Mouse (Mus musculus) naive thymus-derived CD4-positive, alpha-beta T cell, adult 2 months (primary cell): Measurements from ENCODE around the gene Zfand5.
A peak's percentile ranks its signal among the peaks of the same experiment; 100 is the strongest.
"Not testable (repeated sequence)": the region's sequence is repeated elsewhere in the genome, so short reads cannot be mapped to it uniquely, and the experiment has no call there.

Source experiments
- DNase-seq: peaks from one replicate; pipeline ENCODE4 v3.0.0-alpha.2; 2011; ENCODE audit warnings: low read depth

Zfand5 gene

DNA sequence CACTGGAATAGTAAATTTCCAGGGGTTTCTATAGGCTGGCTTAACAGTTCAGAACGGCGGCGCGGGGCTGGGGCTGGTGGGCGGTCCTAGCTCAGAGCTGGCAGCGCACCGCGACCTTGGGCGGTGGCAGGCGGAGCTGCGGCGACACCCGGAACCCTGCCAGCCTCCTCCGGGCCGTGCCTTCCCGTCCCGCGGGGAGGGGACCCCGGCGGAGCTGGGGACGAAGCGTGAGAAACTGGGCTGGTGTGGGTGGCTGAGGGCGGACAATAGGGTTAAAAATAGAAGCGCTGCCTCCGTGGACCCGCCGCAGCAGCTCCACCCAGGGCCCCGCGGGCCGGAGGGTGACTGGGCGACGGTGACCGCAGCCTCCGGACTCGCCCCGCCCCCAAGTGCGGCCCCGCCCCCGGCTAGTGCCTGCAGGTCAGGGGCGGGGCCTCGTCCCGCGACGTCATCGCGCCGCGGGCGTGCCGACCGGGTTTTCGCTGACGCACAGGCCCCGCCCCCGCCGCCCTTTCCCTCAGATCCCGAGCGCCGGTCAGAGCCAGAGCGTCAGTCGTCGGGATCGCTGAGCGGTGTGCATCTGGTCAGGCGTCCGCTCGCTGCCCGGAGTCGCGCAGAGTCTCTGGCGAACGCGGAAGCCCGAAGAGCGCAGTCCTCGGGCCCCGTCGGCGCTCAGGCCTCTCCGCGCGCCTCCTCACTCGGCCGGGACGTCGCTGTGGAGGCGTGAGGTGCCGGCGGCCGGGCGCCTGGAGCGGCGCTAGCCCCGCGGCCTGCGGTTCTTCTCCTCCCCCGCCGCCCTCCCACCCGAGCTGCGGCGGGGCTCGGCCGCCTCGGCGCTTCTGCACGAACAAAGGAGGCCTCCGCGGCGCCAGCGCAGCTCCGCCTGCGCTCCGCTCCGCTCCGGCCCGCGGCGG lies at the start of gene Zfand5:
Gene Zfand5 (plus strand): TSS at position 538 of the 914 bp plus-strand sequence.
- peak; percentile 95 for DNase-seq

DNA sequence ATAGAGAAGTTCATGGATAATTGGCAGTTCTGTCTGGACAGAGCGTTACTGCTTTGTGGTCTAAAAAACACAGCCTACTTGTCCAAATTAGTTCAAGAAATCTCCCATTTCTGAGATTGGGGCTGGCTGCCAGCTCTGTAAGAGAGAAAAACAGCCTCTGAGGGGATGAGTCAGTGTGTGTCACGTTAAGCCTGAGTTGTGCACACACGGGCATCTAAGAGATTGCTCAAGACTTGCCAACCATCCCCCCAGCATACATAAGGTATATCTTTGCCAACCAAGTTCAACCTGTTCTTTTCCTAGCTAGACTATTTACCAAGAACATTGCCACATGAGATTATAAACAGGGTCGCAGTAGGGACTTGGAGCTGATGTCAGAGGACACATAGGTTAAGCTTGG lies 44.9 kb upstream of the Zfand5 start:
- no peak for DNase-seq

DNA sequence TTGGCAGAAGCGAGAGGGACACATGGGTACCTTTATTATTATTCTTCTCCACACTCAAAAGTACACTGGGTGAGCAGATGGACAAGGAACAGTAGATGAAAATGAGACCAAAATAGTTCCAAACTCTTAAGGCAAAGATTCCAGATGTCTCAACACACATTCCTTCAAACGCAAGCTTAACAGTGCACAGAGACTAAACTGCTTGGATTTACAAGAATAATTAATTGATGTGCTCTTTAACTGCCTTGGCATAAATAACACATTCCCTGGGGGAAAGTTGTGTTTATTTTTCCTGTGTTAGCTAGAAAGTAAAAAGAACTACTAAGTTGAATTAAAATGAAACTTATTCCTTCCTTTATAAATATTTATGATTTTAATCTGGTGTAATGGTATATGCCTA lies 44.3 kb upstream of the Zfand5 start:
- DNase-seq, result no peak

DNA sequence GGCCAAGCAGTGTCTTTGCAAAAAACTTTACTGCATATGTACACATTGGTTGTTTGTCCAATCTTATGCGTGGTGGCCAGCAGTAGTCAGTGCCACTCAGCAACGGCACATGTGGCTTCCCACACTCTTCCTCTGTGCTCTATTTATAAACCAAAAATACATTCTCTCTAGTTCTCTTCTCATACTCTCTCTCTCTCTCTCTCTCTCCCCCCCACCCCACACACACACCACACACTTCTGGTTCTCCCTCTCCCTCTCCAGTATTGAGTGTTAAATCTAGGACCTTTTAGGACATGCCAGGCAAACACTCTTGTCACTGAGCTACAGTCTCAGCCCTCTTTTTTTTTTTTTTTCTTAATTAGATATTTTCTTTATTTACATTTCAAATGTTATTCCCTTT lies 23.3 kb upstream of the Zfand5 start:
- DNase-seq, result not testable (repeated sequence)

DNA sequence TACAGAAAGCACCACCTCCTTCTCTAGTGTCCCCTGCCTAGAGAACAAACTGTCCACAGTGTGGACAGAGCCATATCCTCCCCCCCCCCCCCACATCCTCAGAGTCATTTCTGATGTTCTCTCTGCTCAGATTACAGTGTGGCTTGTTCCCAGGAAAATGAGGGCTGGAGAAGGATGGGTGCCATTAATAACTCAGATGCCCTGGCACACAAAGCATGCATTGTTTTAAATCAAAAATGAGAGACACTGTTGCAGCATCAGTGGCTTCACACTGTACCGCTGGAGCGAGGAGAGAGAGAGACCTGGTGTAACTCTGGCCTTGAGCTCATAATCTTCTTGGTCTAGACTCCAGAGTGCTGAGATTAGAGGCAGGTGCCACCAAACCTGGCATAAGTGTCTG lies 18.2 kb upstream of the Zfand5 start:
- no peak for DNase-seq

DNA sequence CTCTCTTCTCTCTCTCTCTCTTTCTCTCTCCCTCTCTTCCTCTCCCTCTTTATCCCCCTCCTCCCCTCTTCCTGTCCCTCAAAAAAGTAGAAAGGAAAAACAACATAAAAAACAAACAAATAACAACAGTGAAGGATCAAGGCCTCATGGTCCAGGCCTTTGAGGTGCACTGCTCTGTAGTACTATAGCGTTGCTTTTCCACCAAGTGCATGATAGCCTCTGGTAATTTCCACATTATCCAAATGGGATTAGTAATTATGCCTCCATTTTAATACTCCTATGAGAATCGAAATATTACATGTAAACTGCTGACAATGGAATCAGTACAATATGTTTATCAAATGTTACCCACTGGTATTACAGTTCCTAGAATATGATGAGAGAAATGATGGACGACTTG lies 16.2 kb upstream of the Zfand5 start:
- no peak for DNase-seq

GRCm38 (mm10) chr19:21259453-21259852 lies 12.6 kb upstream of the Zfand5 start:
- DNase-seq, result no peak

- DNase-seq, result no peak
These were observed 11.8 kb upstream of the Zfand5 start for GRCm38 (mm10) chr19:21260280-21260679.

DNA sequence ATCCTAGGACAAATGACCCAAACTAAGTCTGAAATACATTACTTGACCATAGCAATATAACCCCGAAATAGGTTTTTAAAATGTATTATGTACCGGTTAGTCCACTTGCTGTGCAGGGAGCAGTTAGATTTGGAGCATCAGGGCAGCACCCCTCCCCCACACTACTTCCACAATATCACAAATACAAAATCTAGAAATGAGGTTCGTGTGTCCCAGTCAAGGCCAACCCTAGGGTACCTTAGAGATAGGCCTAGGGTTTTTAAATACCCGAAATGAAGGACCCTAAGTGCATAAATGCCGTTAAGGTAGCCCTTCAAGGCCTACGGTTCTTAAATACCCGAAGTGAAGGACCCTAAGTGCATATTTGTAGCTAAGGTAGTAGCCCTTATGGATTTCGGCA lies 892 bp upstream of the Zfand5 start:
- no peak for DNase-seq

- DNase-seq, result peak; percentile 71
These were observed 692 bp downstream of the Zfand5 start for GRCm38 (mm10) chr19:21272655-21273284.

GRCm38 (mm10) chr19:21273440-21273839 lies 1.4 kb downstream of the Zfand5 start:
- peak; percentile 19 for DNase-seq

DNA sequence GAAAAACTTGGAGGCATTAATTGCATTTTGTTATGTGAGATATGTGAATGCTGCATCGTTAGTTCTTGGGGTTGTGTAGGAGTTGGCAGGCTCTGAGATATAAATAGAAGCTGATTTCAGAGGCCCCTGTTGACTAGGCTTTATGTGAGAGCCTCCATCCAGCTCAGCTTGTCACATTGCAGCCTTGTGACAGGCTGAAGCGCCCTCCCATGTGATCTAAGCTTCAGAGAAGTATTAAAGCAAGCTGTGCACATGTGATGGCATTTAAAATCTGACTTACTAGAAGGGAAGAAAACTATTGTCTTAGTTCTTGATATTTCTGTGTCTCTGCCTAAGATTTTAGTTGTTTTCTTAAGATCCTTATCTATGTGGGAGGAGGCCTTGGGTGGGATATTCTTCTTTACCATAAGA lies 2.1 kb downstream of the Zfand5 start:
- DNase-seq, result peak; percentile 63

- no peak for DNase-seq
These were observed 2.6 kb downstream of the Zfand5 start for GRCm38 (mm10) chr19:21274714-21275113.

DNA sequence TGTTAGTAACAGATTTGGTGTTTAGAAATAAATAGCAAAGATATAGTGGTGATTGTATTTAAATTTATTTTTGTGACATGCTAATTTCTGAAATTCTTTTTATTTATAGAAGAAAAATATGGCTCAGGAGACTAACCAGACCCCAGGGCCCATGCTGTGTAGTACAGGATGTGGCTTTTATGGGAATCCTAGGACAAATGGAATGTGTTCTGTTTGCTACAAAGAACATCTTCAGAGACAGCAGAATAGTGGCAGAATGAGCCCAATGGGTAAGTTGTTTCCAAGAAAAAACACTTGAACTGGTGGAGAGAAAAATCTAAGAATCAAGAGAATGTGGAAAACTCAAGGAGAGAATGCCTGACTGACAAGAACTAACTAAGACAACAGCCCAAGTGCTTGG lies 4.2 kb downstream of the Zfand5 start:
- DNase-seq, result no peak

DNA sequence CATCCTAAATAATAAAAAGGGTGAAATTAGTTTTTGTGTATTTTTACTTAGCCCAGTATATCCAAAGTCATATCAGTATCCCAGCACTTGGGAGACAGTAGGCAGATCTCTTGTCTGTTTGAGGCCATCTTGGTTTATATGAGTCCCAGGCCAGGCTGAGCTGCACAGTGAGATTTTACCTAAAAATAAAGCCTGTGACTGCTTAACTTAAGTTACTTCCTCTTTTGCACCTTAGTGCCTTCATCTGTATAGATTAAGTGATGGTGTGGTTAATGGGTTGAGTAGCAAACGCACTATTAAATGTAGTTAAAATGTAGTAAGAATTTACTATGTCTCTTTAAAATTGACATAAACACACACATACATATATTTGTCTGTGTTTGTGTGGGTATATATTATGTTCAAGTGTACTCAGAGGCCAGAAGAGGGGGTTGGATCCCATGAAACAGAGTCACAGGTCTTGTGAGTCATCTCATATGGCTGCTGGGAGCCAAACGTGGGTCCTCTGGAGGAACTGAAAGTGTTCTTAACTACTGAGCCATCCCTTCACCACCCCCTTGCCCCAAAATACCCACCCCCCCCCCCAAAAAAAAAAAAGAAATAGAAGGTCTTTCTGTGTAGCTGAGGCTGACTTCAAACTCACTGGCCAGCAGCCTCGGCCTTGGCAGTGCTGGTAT lies 14.5 kb downstream of the Zfand5 start:
- no peak for DNase-seq

GRCm38 (mm10) chr19:21297411-21297810 lies 25.3 kb downstream of the Zfand5 start:
- DNase-seq, result no peak

- DNase-seq, result no peak
These were observed 29.7 kb downstream of the Zfand5 start for GRCm38 (mm10) chr19:21301787-21302186.

- DNase-seq, result no peak
These were observed 35.7 kb downstream of the Zfand5 start for GRCm38 (mm10) chr19:21307755-21308154.

GRCm38 (mm10) chr19:21310364-21310763 lies 38.3 kb downstream of the Zfand5 start:
- DNase-seq, result not testable (repeated sequence)

GRCm38 (mm10) chr19:21315701-21316100 lies 43.6 kb downstream of the Zfand5 start:
- DNase-seq, result no peak

GRCm38 (mm10) chr19:21319618-21320017 lies 47.5 kb downstream of the Zfand5 start:
- no peak for DNase-seq

- no peak for DNase-seq
These were observed 53.3 kb downstream of the Zfand5 start for GRCm38 (mm10) chr19:21325333-21325732.

GRCm38 (mm10) chr19:21328951-21329350 lies 56.9 kb downstream of the Zfand5 start:
- no peak for DNase-seq
